Mouse (Mus musculus) heart, postnatal 10 days (tissue): Measurements from ENCODE around the gene Arl15. TPM values are rescaled to one million over a fixed set of nuclear protein-coding genes. Genes with fewer than 3 reads are reported as not detected.
A peak's percentile ranks its signal among the peaks of the same experiment; 100 is the strongest.

Experiments
- DNase-seq, 2 experiments: peaks; one replicate each; pipeline ENCODE4 v3.0.0; 2021
- intact Hi-C: fragments of 180-260 bp; cut with DNase I; formaldehyde crosslinking; loops from one replicate; pipeline ENCODE4 v1.15.1; 2025
- total RNA-seq, 2 experiments: library from RNA; stranded (reverse); gene quantifications; 2 replicates each; pipeline ENCODE4 v1.2.3; 2021

Arl15 gene
- total RNA-seq, 2 experiments from 2014 or later, result 15.9 to 18.0 TPM

GRCm38 (mm10) chr13:114079751-114080150, 285.4 kb downstream of the Arl15 start:
- intact Hi-C loops, result loop anchor here (1.0 to 10.0 kb wide), 2 partner anchors 205 to 380 kb away; no protein-coding TSS in a partner anchor

GRCm38 (mm10) chr13:114080491-114080890, 286.2 kb downstream of the Arl15 start:
- intact Hi-C loops, result no loop called here
- no peak for DNase-seq

More at GRCm38 (mm10) chr13:114079751-114080150, 285.4 kb downstream of the Arl15 start:
- DNase-seq, result no peak

- DNase-seq, result no peak
- intact Hi-C loops, result no loop called here
Observed at GRCm38 (mm10) chr13:114083570-114084138, 289.3 kb downstream of the Arl15 start.

- DNase-seq, result no peak
- intact Hi-C loops, result no loop called here
Observed at GRCm38 (mm10) chr13:114085442-114085841, 291.1 kb downstream of the Arl15 start.

- intact Hi-C loops, result no loop called here
- no peak for DNase-seq
Observed at GRCm38 (mm10) chr13:114086325-114086724, 292.0 kb downstream of the Arl15 start.

- DNase-seq, result no peak
- intact Hi-C loops, result no loop called here
Observed at GRCm38 (mm10) chr13:114086801-114087200, 292.5 kb downstream of the Arl15 start.

- DNase-seq, result no peak
- intact Hi-C loops, result no loop called here
Observed at GRCm38 (mm10) chr13:114087696-114088465, 293.6 kb downstream of the Arl15 start.

- no peak for DNase-seq
- intact Hi-C loops, result no loop called here
Observed at GRCm38 (mm10) chr13:114090786-114091185, 296.5 kb downstream of the Arl15 start.

- intact Hi-C loops, result no loop called here
- no peak for DNase-seq
Observed at GRCm38 (mm10) chr13:114091231-114091630, 296.9 kb downstream of the Arl15 start.

- no peak for DNase-seq
- intact Hi-C loops, result no loop called here
Observed at GRCm38 (mm10) chr13:114094151-114094875, 300.0 kb downstream of the Arl15 start.

- intact Hi-C loops, result no loop called here
Observed at GRCm38 (mm10) chr13:114095440-114095839, 301.1 kb downstream of the Arl15 start.

GRCm38 (mm10) chr13:114096386-114096785, 302.1 kb downstream of the Arl15 start:
- intact Hi-C loops, result no loop called here
- DNase-seq, result no peak

More at GRCm38 (mm10) chr13:114095440-114095839, 301.1 kb downstream of the Arl15 start:
- DNase-seq, result no peak

GRCm38 (mm10) chr13:114101155-114101554, 306.9 kb downstream of the Arl15 start:
- DNase-seq, result no peak
- intact Hi-C loops, result no loop called here

- intact Hi-C loops, result no loop called here
- no peak for DNase-seq
Observed at GRCm38 (mm10) chr13:114106083-114106482, 311.8 kb downstream of the Arl15 start.

- intact Hi-C loops, result no loop called here
- DNase-seq, result no peak
Observed at GRCm38 (mm10) chr13:114107499-114107898, 313.2 kb downstream of the Arl15 start.

- DNase-seq, result no peak
- intact Hi-C loops, result no loop called here
Observed at GRCm38 (mm10) chr13:114109441-114109840, 315.1 kb downstream of the Arl15 start.

GRCm38 (mm10) chr13:114109845-114110244, 315.5 kb downstream of the Arl15 start:
- no peak for DNase-seq
- intact Hi-C loops, result no loop called here

- intact Hi-C loops, result no loop called here
- DNase-seq, result no peak
Observed at GRCm38 (mm10) chr13:114113516-114113915, 319.2 kb downstream of the Arl15 start.

- intact Hi-C loops, result no loop called here
- DNase-seq, result no peak
Observed at GRCm38 (mm10) chr13:114114586-114114985, 320.3 kb downstream of the Arl15 start.

- no peak for DNase-seq
- intact Hi-C loops, result no loop called here
Observed at GRCm38 (mm10) chr13:114115106-114115505, 320.8 kb downstream of the Arl15 start.

- intact Hi-C loops, result no loop called here
- peak; percentile 33 to 36 for DNase-seq
Observed at GRCm38 (mm10) chr13:114118104-114118830, 324.0 kb downstream of the Arl15 start.
